Mouse (Mus musculus) mature B cell (primary cell): ENCODE data around the gene Fgfr2.
"Not testable (repeated sequence)": the region's sequence is repeated elsewhere in the genome, so short reads cannot be mapped to it uniquely, and the experiment has no call there.

ENCODE experiments used
- in situ Hi-C: fragments of 300-500 bp; cut with MboI; formaldehyde crosslinking; loops from 2 replicates; pipeline ENCODE4 v1.14.3; 2019

The Fgfr2 gene

GRCm38 (mm10) chr7:130540176-130540575, 2583.0 kb downstream of the Fgfr2 start:
- in situ Hi-C loops, result no loop called here

- in situ Hi-C loops, result no loop called here
Measured at GRCm38 (mm10) chr7:130537068-130537467, 2586.1 kb downstream of the Fgfr2 start.

GRCm38 (mm10) chr7:130535174-130535573, 2588.0 kb downstream of the Fgfr2 start:
- in situ Hi-C loops, result no loop called here

- in situ Hi-C loops, result no loop called here
Measured at GRCm38 (mm10) chr7:130533316-130534260, 2589.6 kb downstream of the Fgfr2 start.

- in situ Hi-C loops, result not testable (repeated sequence)
Measured at GRCm38 (mm10) chr7:130531138-130531537, 2592.0 kb downstream of the Fgfr2 start.

GRCm38 (mm10) chr7:130527306-130527705, 2595.8 kb downstream of the Fgfr2 start:
- in situ Hi-C loops, result no loop called here

GRCm38 (mm10) chr7:130523451-130523850, 2599.7 kb downstream of the Fgfr2 start:
- in situ Hi-C loops, result loop anchor here (25.0 kb wide), 1 partner anchor 1039 kb away; the partner anchor contains the start of gene Bub3

GRCm38 (mm10) chr7:130520812-130521422, 2602.2 kb downstream of the Fgfr2 start:
- in situ Hi-C loops, result loop anchor here (25.0 kb wide), 1 partner anchor 1041 kb away; the partner anchor contains the start of gene Bub3

GRCm38 (mm10) chr7:130520049-130520425, 2603.1 kb downstream of the Fgfr2 start, which contains the start of gene Ate1:
Gene Ate1, minus strand, starts transcription at chr7:130520369.
- in situ Hi-C loops, result loop anchor here (25.0 kb wide), 1 partner anchor 1042 kb away; the partner anchor contains the start of gene Bub3

- in situ Hi-C loops, result loop anchor here (25.0 kb wide), 1 partner anchor 1043 kb away; the partner anchor contains the start of gene Bub3
Measured at GRCm38 (mm10) chr7:130519096-130520048, 2603.8 kb downstream of the Fgfr2 start.

GRCm38 (mm10) chr7:130518213-130519095, 2604.7 kb downstream of the Fgfr2 start:
- in situ Hi-C loops, result loop anchor here (25.0 kb wide), 1 partner anchor 1044 kb away; the partner anchor contains the start of gene Bub3

GRCm38 (mm10) chr7:130510243-130510642, 2612.9 kb downstream of the Fgfr2 start:
- in situ Hi-C loops, result loop anchor here (25.0 kb wide), 1 partner anchor 1052 kb away; the partner anchor contains the start of gene Bub3

GRCm38 (mm10) chr7:130503006-130503405, 2620.1 kb downstream of the Fgfr2 start:
- in situ Hi-C loops, result loop anchor here (25.0 kb wide), 1 partner anchor 1059 kb away; the partner anchor contains the start of gene Bub3

- in situ Hi-C loops, result loop anchor here (25.0 kb wide), 1 partner anchor 1061 kb away; the partner anchor contains the start of gene Bub3
Measured at GRCm38 (mm10) chr7:130501499-130501898, 2621.7 kb downstream of the Fgfr2 start.

GRCm38 (mm10) chr7:130493346-130493745, 2629.8 kb downstream of the Fgfr2 start:
- in situ Hi-C loops, result no loop called here

- in situ Hi-C loops, result no loop called here
Measured at GRCm38 (mm10) chr7:130492026-130492425, 2631.1 kb downstream of the Fgfr2 start.

GRCm38 (mm10) chr7:130479003-130479402, 2644.1 kb downstream of the Fgfr2 start:
- in situ Hi-C loops, result not testable (repeated sequence)

GRCm38 (mm10) chr7:130475970-130476369, 2647.2 kb downstream of the Fgfr2 start:
- in situ Hi-C loops, result no loop called here

- in situ Hi-C loops, result no loop called here
Measured at GRCm38 (mm10) chr7:130473881-130474280, 2649.3 kb downstream of the Fgfr2 start.

- in situ Hi-C loops, result no loop called here
Measured at GRCm38 (mm10) chr7:130472683-130473082, 2650.5 kb downstream of the Fgfr2 start.
